Mouse (Mus musculus) thymus, postnatal 36 days (tissue): ENCODE measurements around the gene Slc44a2.
"Not testable (repeated sequence)": the region's sequence is repeated elsewhere in the genome, so short reads cannot be mapped to it uniquely, and the experiment has no call there.

ENCODE experiments used
- DNase-seq, 2 experiments: peaks; one replicate each; pipeline ENCODE4 v3.0.0; 2022; ENCODE audit warnings: mixed read lengths in 2 of 2

Slc44a2 gene

DNA sequence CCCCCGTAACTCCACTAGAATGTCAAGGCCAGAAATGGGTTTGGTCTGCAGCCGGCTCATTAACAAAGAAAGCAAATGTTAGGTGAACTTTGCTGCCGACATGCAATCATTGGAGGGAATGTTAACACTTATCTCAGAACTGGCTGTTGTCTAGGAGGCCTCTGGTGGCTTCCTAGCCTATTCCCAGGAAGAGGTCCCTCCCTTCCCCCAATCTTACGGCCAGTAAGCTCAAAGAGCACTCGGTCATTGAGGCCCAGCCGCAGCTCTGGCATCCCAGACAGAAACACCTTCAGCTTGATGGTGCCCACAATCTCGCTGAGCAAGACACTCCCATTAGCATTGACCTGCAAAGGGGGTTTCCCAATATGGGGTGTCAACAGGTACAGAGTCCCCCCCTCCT, 15.4 kb upstream of the Slc44a2 start:
- no peak for DNase-seq

- peak; percentile 34 to 46 for DNase-seq
Observed at GRCm38 (mm10) chr9:21309150-21309741, 11.3 kb upstream of the Slc44a2 start.

DNA sequence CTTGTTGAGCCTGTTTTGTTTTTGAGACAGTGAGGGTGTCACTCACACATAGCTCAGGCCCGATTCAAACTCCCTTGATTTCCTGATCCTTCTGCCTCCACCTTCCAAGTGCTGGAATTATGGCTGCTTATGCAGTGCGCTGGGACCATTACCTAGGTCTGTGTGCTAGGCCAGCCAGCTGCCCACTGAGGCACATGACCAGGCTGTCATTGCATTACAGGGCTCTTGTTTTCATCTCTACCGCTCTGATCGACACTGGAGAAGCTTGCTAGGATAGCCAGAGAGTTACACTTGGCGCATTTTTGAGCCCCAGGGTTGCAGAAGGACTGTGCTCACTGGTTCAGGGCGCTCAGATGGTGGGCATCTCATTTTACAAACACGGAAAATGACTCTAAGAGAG, 8.8 kb upstream of the Slc44a2 start:
- DNase-seq: no peak

DNA sequence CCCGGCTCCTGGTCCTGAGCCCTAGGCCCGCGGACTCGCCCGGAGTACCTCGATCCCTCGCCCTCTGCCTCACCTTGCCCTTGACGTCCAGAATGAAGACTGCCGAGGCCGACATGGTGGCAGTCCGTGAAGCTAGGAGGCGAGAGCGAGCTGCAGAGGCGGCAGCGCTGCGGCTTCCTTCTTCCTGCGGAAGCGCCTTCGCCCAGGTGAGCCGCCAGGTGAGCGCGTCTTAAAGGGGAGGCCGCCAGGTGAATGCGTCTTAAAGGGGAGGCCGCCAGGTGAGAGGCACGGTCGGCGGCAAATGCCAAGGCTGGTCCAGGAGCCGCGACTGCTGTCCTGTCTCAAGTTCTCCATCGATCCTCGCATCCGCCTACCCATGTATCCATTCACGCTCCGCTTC, 8.4 kb upstream of the Slc44a2 start, which contains the start of gene Ap1m2:
Ap1m2 (minus strand) TSS at position 204 of the 400 bp plus-strand sequence.
- DNase-seq: no peak

GRCm38 (mm10) chr9:21313394-21313793, 7.1 kb upstream of the Slc44a2 start:
- DNase-seq: peak; percentile 87 to 90

- DNase-seq: no peak
Observed at GRCm38 (mm10) chr9:21314367-21315140, 5.9 kb upstream of the Slc44a2 start.

DNA sequence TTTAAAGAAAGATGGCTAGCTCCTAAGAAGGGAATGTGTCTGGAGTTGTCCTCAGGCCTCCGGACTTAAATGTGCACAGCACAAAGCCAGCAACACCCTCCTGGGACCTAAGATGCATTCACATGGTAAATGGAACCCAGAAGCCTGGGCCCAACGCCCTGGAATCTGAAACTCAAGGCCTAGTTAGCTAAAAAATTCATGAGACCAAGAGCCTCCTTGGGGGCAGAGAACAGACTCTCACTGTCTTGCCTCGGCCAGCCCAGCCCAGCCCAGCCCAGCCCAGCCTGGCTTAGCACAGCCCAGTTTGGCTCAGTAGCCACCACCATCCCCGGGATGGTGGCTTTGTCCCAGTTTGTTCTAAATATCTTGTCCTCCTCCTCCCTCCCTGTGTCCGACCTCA, 5.1 kb upstream of the Slc44a2 start:
- DNase-seq: no peak

DNA sequence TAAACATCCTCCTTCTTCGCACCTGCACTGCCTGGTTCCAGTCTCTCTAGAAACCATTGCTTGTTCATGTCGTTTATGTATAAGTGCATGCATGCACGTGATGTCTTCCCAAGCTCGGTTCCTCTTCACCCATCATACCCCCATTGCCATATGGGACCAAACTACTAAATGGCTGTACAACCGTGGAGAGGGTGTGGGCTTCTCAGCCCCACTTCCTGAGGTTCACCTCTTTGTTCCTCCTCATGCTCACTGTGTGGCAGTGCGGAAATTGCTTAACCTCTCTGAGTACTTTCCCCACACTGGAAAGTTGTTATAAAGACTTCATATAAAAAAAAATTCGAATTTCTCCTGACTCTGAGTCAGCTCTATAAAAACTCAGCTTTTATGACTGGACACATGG, 3.8 kb upstream of the Slc44a2 start:
- DNase-seq: peak; percentile 53 to 72

GRCm38 (mm10) chr9:21318792-21319191, 1.7 kb upstream of the Slc44a2 start:
- DNase-seq: no peak

DNA sequence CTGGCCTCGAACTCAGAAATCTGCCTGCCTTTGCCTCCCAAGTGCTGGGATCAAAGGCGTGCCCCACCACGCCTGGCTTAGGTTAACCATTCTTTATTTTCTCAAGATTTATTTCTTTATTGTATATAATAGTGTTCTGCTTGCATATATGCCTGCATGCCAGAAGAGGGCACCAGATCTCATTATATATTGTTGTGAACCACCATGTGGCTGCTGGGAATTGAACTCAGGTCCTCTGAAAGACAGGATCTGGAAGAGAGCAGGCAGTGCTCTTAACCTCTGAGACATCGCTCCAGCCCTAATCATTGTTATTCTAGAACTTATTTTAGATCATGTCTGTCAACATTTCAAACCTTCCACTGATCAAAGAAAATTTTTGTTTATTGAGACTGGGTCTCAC, 995 bp upstream of the Slc44a2 start:
- no peak for DNase-seq

DNA sequence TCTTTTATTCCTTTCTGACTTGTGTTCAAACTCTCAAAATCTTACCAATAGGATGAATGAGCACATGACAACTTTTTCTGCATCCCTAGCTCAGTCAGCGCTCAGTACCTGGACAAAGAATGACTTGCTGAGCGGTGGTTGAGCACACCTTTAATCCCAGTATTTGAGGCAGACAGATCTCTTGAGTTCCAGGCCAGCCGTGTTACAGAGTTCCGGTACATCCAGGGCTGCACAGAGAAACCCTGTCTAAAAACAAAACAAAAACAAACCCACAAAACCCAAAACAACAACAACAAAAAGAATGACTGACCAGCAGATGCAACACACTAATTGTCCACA, 249 bp upstream of the Slc44a2 start:
- no peak for DNase-seq

- peak; percentile 67 to 72 for DNase-seq
Observed at GRCm38 (mm10) chr9:21321513-21321835, 976 bp downstream of the Slc44a2 start.

GRCm38 (mm10) chr9:21322211-21322916, 1.9 kb downstream of the Slc44a2 start:
- DNase-seq: peak; percentile 69 to 81

DNA sequence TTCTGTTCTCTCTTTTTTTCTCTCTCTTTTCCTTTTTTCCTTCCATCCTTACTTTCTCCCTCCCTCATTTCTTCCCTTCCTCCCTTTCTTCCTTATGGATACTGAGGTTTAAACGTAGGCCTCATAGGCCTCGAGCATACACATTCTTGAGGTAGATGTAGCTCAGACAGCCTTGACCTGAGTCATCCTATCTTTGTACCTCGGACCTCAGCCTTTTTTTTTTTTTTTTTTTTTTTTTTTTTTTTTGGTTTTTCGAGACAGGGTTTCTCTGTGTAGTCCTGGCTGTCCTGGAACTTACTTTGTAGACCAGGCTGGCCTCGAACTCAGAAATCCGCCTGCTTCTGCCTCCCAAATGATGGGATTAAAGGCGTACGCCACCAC, 2.4 kb downstream of the Slc44a2 start:
- not testable (repeated sequence) for DNase-seq

DNA sequence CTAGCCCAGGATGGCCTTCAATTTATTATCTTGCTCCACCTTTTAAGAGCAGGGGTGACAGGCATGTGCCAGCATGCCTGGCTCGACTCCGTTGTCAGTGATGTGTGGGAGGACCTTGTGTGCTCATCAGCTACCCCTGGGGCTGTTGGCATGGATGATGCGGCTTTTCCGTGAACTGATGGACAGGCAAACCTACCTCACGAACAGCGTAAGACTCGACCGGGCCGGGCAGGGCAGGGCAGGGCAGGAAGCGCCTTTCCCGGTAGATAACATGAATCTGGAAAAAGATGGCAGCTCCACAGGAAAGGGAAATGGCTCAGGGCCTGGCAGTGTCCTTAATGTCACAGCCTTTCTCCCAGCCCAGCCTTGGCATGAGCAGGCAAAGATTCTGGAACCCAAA, 3.8 kb downstream of the Slc44a2 start:
- no peak for DNase-seq

GRCm38 (mm10) chr9:21327569-21327968, 7.1 kb downstream of the Slc44a2 start:
- peak; percentile 49 to 52 for DNase-seq

DNA sequence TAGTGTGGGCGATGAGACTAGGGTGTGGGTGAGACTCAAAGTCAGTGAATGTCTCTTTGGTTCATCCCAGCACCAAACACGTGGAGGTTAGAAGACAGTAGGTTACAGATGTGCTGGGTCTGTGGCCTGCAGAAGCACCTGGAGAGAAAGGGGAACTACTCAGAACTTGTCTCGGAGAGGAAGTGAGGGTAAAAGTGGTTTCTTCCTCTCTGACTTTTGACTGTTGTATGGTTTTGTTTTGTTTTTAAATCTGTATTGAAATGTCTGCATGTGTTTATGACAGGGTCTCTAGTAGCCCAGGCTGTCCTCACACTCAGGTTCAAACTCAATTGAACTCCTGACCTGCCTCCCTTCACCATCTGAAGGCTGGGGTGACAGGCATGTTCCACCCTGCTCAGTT, 7.5 kb downstream of the Slc44a2 start:
- DNase-seq: peak; percentile 59 to 75

GRCm38 (mm10) chr9:21329041-21329440, 8.5 kb downstream of the Slc44a2 start:
- peak in 1 of 2 experiments; percentile 38 for DNase-seq

GRCm38 (mm10) chr9:21329699-21330289, 9.3 kb downstream of the Slc44a2 start:
- peak; percentile 29 to 51 for DNase-seq

DNA sequence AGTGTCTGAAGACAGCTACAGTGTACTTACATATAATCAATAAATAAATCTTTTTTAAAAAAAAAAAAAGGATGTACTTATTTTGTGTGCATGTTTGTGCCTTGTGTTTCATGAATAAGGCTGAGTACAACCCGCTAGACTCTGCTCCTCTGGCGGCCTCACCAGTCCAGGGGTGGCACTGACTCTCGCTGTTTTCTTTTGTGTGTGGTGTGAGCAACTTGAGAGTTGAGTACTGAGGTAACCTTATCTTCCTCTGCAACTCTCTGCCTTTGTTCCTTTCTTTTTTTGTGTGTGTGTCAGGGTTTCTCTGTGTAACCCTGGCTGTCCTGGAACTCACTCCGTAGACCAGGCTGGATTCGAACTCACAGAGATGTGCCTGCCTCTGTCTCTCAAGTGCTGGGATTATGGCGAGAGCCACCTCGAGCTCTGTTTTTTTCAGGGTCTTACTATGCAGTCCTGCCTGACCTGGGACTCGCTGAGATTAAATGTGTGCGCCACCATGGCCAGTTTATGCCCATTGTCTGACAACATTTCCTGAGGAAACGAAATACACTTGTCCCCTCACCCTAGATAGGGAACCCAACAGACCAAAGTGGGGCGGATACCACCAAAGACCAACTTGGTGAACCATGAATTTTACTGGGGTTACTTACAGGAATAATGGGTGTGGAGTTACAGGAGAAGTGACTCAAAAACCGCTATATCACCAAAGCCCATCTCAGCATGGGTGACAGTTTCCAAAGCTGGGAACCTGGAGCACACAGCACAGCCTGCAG, 11.1 kb downstream of the Slc44a2 start:
- DNase-seq: peak in 1 of 2 experiments; percentile 27

DNA sequence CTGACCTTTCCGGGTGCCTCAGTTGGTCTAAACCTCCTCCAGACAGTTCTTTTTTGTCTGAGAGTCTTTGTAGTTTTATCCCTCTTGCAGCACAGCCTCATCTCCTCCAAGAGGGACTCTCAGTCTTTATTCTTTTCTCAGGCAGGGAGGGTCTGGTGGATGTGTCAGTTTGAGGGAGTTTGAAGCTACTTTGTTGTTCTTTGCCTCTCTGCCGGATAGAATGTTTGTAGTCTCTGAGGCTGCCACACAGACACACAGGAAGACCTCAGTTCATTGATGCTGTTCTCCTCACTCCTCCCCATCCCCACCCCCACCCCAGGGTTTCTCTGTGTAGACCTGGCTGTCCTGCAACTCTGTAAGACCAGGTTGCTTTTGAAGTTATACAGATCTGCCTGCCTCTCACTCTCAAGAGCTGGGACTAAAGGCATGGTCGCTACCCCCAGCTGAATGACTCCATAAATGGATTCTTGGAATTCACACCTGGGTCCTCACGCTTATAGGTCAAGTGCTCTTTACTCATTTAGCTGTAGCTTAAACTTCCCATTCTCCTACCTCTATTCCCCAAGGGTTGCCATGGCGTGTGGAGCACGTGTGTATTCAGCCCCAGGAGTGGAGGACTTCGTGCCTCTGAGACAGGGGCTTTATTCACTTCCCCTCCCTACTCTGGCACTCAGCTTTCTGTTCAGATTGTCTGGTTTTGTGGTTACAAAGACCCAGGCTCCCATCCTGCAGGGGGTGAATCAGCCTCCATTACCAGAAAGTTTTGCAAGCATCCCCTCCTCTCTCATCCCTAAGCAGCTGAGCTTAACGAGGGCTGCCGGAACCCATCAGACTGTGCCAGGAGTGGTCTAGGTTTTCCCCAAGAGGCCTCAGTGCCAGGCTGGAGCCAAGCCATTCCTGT, 11.9 kb downstream of the Slc44a2 start:
- DNase-seq: peak; percentile 55 to 66

GRCm38 (mm10) chr9:21333523-21333922, 13.0 kb downstream of the Slc44a2 start:
- no peak for DNase-seq
